Mouse (Mus musculus): ENCODE measurements around the gene Scn2b.

- no peak for TF ChIP-seq CTCF (IDR thresholded peaks at IDR 0.05; ENCODE audit: insufficient read depth, low read depth, low read length)
- no peak for TF ChIP-seq POLR2A (IDR thresholded peaks at IDR 0.05; ENCODE audit: insufficient read depth, low read depth, low read length)
Observed at GRCm38 (mm10) chr9:45121001-45121400, 3.4 kb downstream of the Scn2b start.
